Mouse (Mus musculus) liver, embryonic 11.5 days (tissue): Measurements from ENCODE around the gene Mpdu1. TPM values are rescaled to one million over a fixed set of nuclear protein-coding genes. Genes with fewer than 3 reads are reported as not detected.
"Not testable (repeated sequence)": the region's sequence is repeated elsewhere in the genome, so short reads cannot be mapped to it uniquely, and the experiment has no call there.

ENCODE experiments used
- ATAC-seq: fragments of 200-750 bp; cut with Nextera tagmentation; replicated peaks from 2 replicates; pipeline ENCODE4 v1.8.0; 2017; ENCODE audit warnings: moderate number of reproducible peaks, mild to moderate bottlenecking, moderate TSS enrichment, moderate library complexity; ENCODE audit not compliant: low FRiP score
- DNase-seq: peaks from one replicate; pipeline ENCODE4 v3.0.0-alpha.2; 2017; ENCODE audit warnings: low spot score
- H3K27ac ChIP-seq: fragments of 300-500 bp; sonication (generic); 2 replicates; pipeline ENCODE4 v1.5.1; 2014; ENCODE audit warnings: mild to moderate bottlenecking, low read depth, low read length, control low read depth
- H3K27me3 ChIP-seq: fragments of 300-500 bp; sonication (generic); replicated peaks from 2 replicates; pipeline ENCODE4 v1.6.1; 2014; ENCODE audit warnings: low read length, mixed read lengths; ENCODE audit not compliant: control insufficient read depth, insufficient read depth
- H3K36me3 ChIP-seq: fragments of 300-500 bp; sonication (generic); 2 replicates; pipeline ENCODE4 v1.6.1; 2014; ENCODE audit warnings: mild to moderate bottlenecking, low read length, moderate library complexity, mixed read lengths; ENCODE audit not compliant: control insufficient read depth, insufficient read depth
- H3K4me1 ChIP-seq: fragments of 300-500 bp; sonication (generic); replicated peaks from 2 replicates; pipeline ENCODE4 v1.6.1; 2014; ENCODE audit warnings: low read length, mixed read lengths; ENCODE audit not compliant: control insufficient read depth, insufficient read depth
- H3K4me2 ChIP-seq: fragments of 300-500 bp; sonication (generic); 2 replicates; pipeline ENCODE4 v1.6.1; 2014; ENCODE audit warnings: mild to moderate bottlenecking, control low read depth, moderate library complexity
- H3K4me3 ChIP-seq: fragments of 300-500 bp; sonication (generic); 2 replicates; pipeline ENCODE4 v1.5.1; 2014; ENCODE audit warnings: low read depth, low read length, control low read depth
- H3K9ac ChIP-seq: fragments of 300-500 bp; sonication (generic); 2 replicates; pipeline ENCODE4 v1.6.1; 2014; ENCODE audit warnings: low read depth, low read length, control low read depth
- H3K9me3 ChIP-seq: fragments of 300-500 bp; sonication (generic); 2 replicates; pipeline ENCODE4 v1.6.1; 2016; ENCODE audit warnings: low read length, inconsistent platforms, mixed read lengths; ENCODE audit not compliant: control insufficient read depth
- WGBS: fragments of 180-500 bp; shearing (Covaris S2); extraction: QIAGEN DNeasy Blood & Tissue Kit; methylation state at CpG from one replicate; pipeline ENCODE4 v1.1.7; 2014; 5-methylcytosine and 5-hydroxymethylcytosine counted together
- polyA plus RNA-seq: library from polyadenylated mRNA; unstranded; fragments of >200 nt; fragmentation: Nextera tagmentation; extraction: Ambion mirVana; gene quantifications from 2 replicates; pipeline ENCODE4 v1.2.1, GENCODE M21; 2014

The Mpdu1 gene
- polyA plus RNA-seq, 1 experiment from 2014 or later, result 24.0 TPM

GRCm38 (mm10) chr11:69653399-69653798 is 9.0 kb downstream of the Mpdu1 start:
- H3K4me1 ChIP-seq, result peaks cover 26% of the 10 kb centered on the region
- H3K27ac ChIP-seq, result no peak overlapping the region
- H3K9ac ChIP-seq, result no peak overlapping the region
- 79% methylated on average over 5 of the region's 5 CpGs for WGBS
- peaks cover 52% of the 10 kb centered on the region for H3K36me3 ChIP-seq
- no peak overlapping the region for H3K4me2 ChIP-seq
- no peaks in the 10 kb centered on the region for H3K9me3 ChIP-seq
- ATAC-seq, result no peak
- H3K27me3 ChIP-seq, result no peaks in the 10 kb centered on the region
- no peak for DNase-seq
- H3K4me3 ChIP-seq, result no peak overlapping the region

- Histone ChIP-seq H3K27ac (no peak overlapping the region), H3K36me3 (peaks cover 77% of the 10 kb centered on the region)
- no peak for ATAC-seq
Observed at GRCm38 (mm10) chr11:69645860-69646259, 16.6 kb downstream of the Mpdu1 start.

GRCm38 (mm10) chr11:69635471-69635870 is 27.0 kb downstream of the Mpdu1 start:
- H3K4me3 ChIP-seq, result no peak overlapping the region
- no peak for ATAC-seq
- no peak overlapping the region for H3K9ac ChIP-seq
- H3K4me2 ChIP-seq, result no peak overlapping the region
- no peaks in the 10 kb centered on the region for H3K27me3 ChIP-seq
- WGBS, result 86% methylated on average over 3 of the region's 3 CpGs
- H3K4me1 ChIP-seq, result peaks cover 15% of the 10 kb centered on the region
- H3K36me3 ChIP-seq, result peaks cover 6% of the 10 kb centered on the region
- no peak overlapping the region for H3K27ac ChIP-seq
- no peaks in the 10 kb centered on the region for H3K9me3 ChIP-seq
- no peak for DNase-seq

More at GRCm38 (mm10) chr11:69645860-69646259, 16.6 kb downstream of the Mpdu1 start:
- Histone ChIP-seq H3K4me3 (no peak overlapping the region), H3K4me2 (no peak overlapping the region), H3K9ac (no peak overlapping the region), H3K4me1 (no peaks in the 10 kb centered on the region), H3K27me3 (no peaks in the 10 kb centered on the region), H3K9me3 (no peaks in the 10 kb centered on the region)
- 93% methylated on average over 5 of the region's 5 CpGs for WGBS
- DNase-seq, result no peak

- under 1% methylated on average over 47 of the region's 50 CpGs for WGBS
- H3K4me3 ChIP-seq, result peak overlapping the region; percentile 79
- peak overlapping the region; percentile 82 for H3K9ac ChIP-seq
- no peaks in the 10 kb centered on the region for H3K9me3 ChIP-seq
- ATAC-seq (peak; percentile 70), DNase-seq (no peak)
- no peaks in the 10 kb centered on the region for H3K36me3 ChIP-seq
- H3K27ac ChIP-seq, result peak overlapping the region; percentile 97
- H3K4me1 ChIP-seq, result peaks cover 15% of the 10 kb centered on the region
- no peaks in the 10 kb centered on the region for H3K27me3 ChIP-seq
- peak overlapping the region; percentile 83 for H3K4me2 ChIP-seq
Observed at GRCm38 (mm10) chr11:69633128-69633866, 29.1 kb downstream of the Mpdu1 start.

- no peaks in the 10 kb centered on the region for H3K27me3 ChIP-seq
- H3K27ac ChIP-seq, result peak within 1 kb of the TSS; percentile 97
- H3K36me3 ChIP-seq, result no peaks in the 10 kb centered on the region
- no peaks in the 10 kb centered on the region for H3K9me3 ChIP-seq
- ATAC-seq (peak; percentile 97), DNase-seq (peak; percentile 99)
- peak within 1 kb of the TSS; percentile 82 for H3K9ac ChIP-seq
- peak within 1 kb of the TSS; percentile 79 for H3K4me3 ChIP-seq
- under 1% methylated on average over 51 of the region's 56 CpGs for WGBS
- peak within 1 kb of the TSS; percentile 83 for H3K4me2 ChIP-seq
- peaks cover 15% of the 10 kb centered on the region for H3K4me1 ChIP-seq
Observed at GRCm38 (mm10) chr11:69632284-69633089, 30.0 kb downstream of the Mpdu1 start, which contains the start of gene Fxr2. TSS of gene Fxr2 (plus strand) at chr11:69632990.

- no peaks in the 10 kb centered on the region for H3K36me3 ChIP-seq
- H3K9me3 ChIP-seq, result no peaks in the 10 kb centered on the region
- H3K4me1 ChIP-seq, result peaks cover 9% of the 10 kb centered on the region
- WGBS, result 61% methylated on average over 1 of the region's 1 CpGs
- H3K4me2 ChIP-seq, result no peak overlapping the region
- no peak for DNase-seq
- no peak overlapping the region for H3K4me3 ChIP-seq
- H3K9ac ChIP-seq, result no peak overlapping the region
- ATAC-seq, result no peak
- no peaks in the 10 kb centered on the region for H3K27me3 ChIP-seq
- no peak overlapping the region for H3K27ac ChIP-seq
Observed at GRCm38 (mm10) chr11:69629802-69630201, 32.6 kb downstream of the Mpdu1 start.

- Histone ChIP-seq H3K4me1 (peaks cover 6% of the 10 kb centered on the region; the same call in 1 of the 2 replicates), H3K27me3 (no peaks in the 10 kb centered on the region), H3K9me3 (no peaks in the 10 kb centered on the region), H3K36me3 (no peaks in the 10 kb centered on the region), H3K4me3 (no peak overlapping the region), H3K9ac (no peak overlapping the region), H3K4me2 (no peak overlapping the region), H3K27ac (no peak overlapping the region)
- DNase-seq (peak; percentile 72), ATAC-seq (no peak)
- 35% methylated on average over 6 of the region's 6 CpGs for WGBS
Observed at GRCm38 (mm10) chr11:69628286-69628685, 34.2 kb downstream of the Mpdu1 start.

GRCm38 (mm10) chr11:69624339-69624738 is 38.1 kb downstream of the Mpdu1 start:
- ATAC-seq, H3K4me3 ChIP-seq, H3K9me3 ChIP-seq, H3K27me3 ChIP-seq, H3K36me3 ChIP-seq, H3K9ac ChIP-seq, H3K4me2 ChIP-seq, DNase-seq, H3K27ac ChIP-seq: not testable (repeated sequence)
- WGBS, result 82% methylated on average over 2 of the region's 2 CpGs
- H3K4me1 ChIP-seq, result peaks cover 17% of the 10 kb centered on the region
